Mouse (Mus musculus) MEL (cell line): ENCODE data around the gene Itprip. TPM values are rescaled to one million over a fixed set of nuclear protein-coding genes. Genes with fewer than 3 reads are reported as not detected.

Experiments used
- DNase-seq: peaks from one replicate; pipeline ENCODE4 v3.0.0; 2011; ENCODE audit warnings: low read depth, low spot score
- H3K27ac ChIP-seq: 2 replicates; pipeline ENCODE4 v1.5.1; 2012; ENCODE audit warnings: low read depth, mild to moderate bottlenecking, control low read depth, low read length, moderate library complexity; ENCODE audit not compliant: control insufficient read depth
- H3K27me3 ChIP-seq, 2 experiments: fragments of 150-350 bp in 1 of 2; sonication (generic) in 1 of 2; 2 replicates each; pipeline ENCODE4 v1.6.1; 2012; ENCODE audit warnings: low read length in 2 of 2, mild to moderate bottlenecking in 2 of 2, improper control_type of control experiment in 1 of 2, moderate library complexity in 1 of 2; ENCODE audit not compliant: insufficient read depth in 2 of 2, control insufficient read depth in 1 of 2
- H3K36me3 ChIP-seq, 2 experiments: 2 replicates each; pipeline ENCODE4 v1.6.1; 2012 to 2014; ENCODE audit warnings: low read length in 2 of 2, improper control_type of control experiment in 1 of 2, inconsistent platforms in 1 of 2, mild to moderate bottlenecking in 1 of 2; ENCODE audit not compliant: insufficient read depth in 2 of 2, control insufficient read depth in 1 of 2
- H3K4me1 ChIP-seq, 2 experiments: fragments of 150-350 bp in 1 of 2; sonication (generic) in 1 of 2; 2 replicates each; pipeline ENCODE4 v1.6.1; 2012; ENCODE audit warnings: low read length in 2 of 2, improper control_type of control experiment in 1 of 2, mild to moderate bottlenecking in 1 of 2; ENCODE audit not compliant: insufficient read depth in 2 of 2, control insufficient read depth in 1 of 2
- H3K4me3 ChIP-seq, 2 experiments: fragments of 150-350 bp in 1 of 2; sonication (generic) in 1 of 2; 2 replicates each; pipeline ENCODE4 v1.5.1; 2012; ENCODE audit warnings: low read depth in 2 of 2, low read length in 2 of 2, mild to moderate bottlenecking in 2 of 2, moderate library complexity in 2 of 2, control low read depth in 1 of 2, improper control_type of control experiment in 1 of 2; ENCODE audit not compliant: control insufficient read depth in 1 of 2, insufficient read depth in 1 of 2
- H3K79me2 ChIP-seq: 2 replicates; pipeline ENCODE4 v1.6.1; 2012; ENCODE audit warnings: mild to moderate bottlenecking, low read length, moderate library complexity; ENCODE audit not compliant: control insufficient read depth, poor library complexity, insufficient read depth
- H3K9ac ChIP-seq: 2 replicates; pipeline ENCODE4 v1.6.1; 2012; ENCODE audit warnings: low read depth, mild to moderate bottlenecking, control low read depth, low read length, moderate library complexity; ENCODE audit not compliant: control insufficient read depth, poor library complexity, severe bottlenecking
- H3K9me3 ChIP-seq: fragments of 150-350 bp; sonication (generic); replicated peaks from 2 replicates; pipeline ENCODE4 v1.6.1; 2012; ENCODE audit warnings: mild to moderate bottlenecking, low read length, improper control_type of control experiment, moderate library complexity; ENCODE audit not compliant: insufficient read depth
- CHD2 ChIP-seq: IDR thresholded peaks from 2 replicates; pipeline ENCODE4 v1.6.1; 2011; ENCODE audit warnings: low read length, improper control_type of control experiment
- CTCF ChIP-seq, 3 experiments: IDR thresholded peaks in 2 of 3; conservative IDR thresholded peaks in 1 of 3; 2 replicates each; pipeline ENCODE4 v1.5.1; 2011 to 2012; ENCODE audit warnings: low read length in 3 of 3, low read depth in 2 of 3, mild to moderate bottlenecking in 2 of 3, improper control_type of control experiment in 1 of 3, inconsistent platforms in 1 of 3, mixed read lengths in 1 of 3, moderate library complexity in 1 of 3; ENCODE audit not compliant: control insufficient read depth in 1 of 3, insufficient read depth in 1 of 3, poor library complexity in 1 of 3, severe bottlenecking in 1 of 3
- E2F4 ChIP-seq: IDR thresholded peaks from 2 replicates; pipeline ENCODE4 v1.6.1; 2011; ENCODE audit warnings: low read depth, low read length, improper control_type of control experiment, borderline replicate concordance
- ELF1 ChIP-seq: IDR thresholded peaks from 2 replicates; pipeline ENCODE4 v1.6.1; 2014; ENCODE audit warnings: low read depth, mild to moderate bottlenecking, inconsistent platforms, low read length, improper control_type of control experiment, moderate library complexity
- EP300 ChIP-seq, 2 experiments: IDR thresholded peaks; 2 replicates each; pipeline ENCODE4 v1.6.1; 2011; ENCODE audit warnings: improper control_type of control experiment in 2 of 2, low read length in 2 of 2, low read depth in 1 of 2, mild to moderate bottlenecking in 1 of 2
- ETS1 ChIP-seq: IDR thresholded peaks from 2 replicates; pipeline ENCODE4 v1.6.1; 2012; ENCODE audit warnings: low read depth, mild to moderate bottlenecking, inconsistent platforms, low read length, improper control_type of control experiment, moderate library complexity
- GABPA ChIP-seq: IDR thresholded peaks from 2 replicates; pipeline ENCODE4 v1.6.1; 2012; ENCODE audit warnings: low read depth, mild to moderate bottlenecking, inconsistent platforms, low read length, improper control_type of control experiment, moderate library complexity
- HCFC1 ChIP-seq: IDR thresholded peaks from 2 replicates; pipeline ENCODE4 v1.6.1; 2012; ENCODE audit warnings: low read depth, mild to moderate bottlenecking, inconsistent platforms, low read length, improper control_type of control experiment, moderate library complexity
- JUND ChIP-seq: IDR thresholded peaks from 2 replicates; pipeline ENCODE4 v1.6.1; 2011; ENCODE audit warnings: low read depth, mild to moderate bottlenecking, improper control_type of control experiment, low read length
- KAT2A ChIP-seq: conservative IDR thresholded peaks from 2 replicates; pipeline ENCODE4 v1.6.1; 2012; ENCODE audit warnings: low read depth, low read length, improper control_type of control experiment, inconsistent platforms
- MAFK ChIP-seq: IDR thresholded peaks from 2 replicates; pipeline ENCODE4 v1.6.1; 2011; ENCODE audit warnings: low read depth, mild to moderate bottlenecking, low read length, improper control_type of control experiment, borderline replicate concordance
- MAX ChIP-seq: IDR thresholded peaks from 2 replicates; pipeline ENCODE4 v1.6.1; 2011; ENCODE audit warnings: low read length, improper control_type of control experiment
- MAZ ChIP-seq: IDR thresholded peaks from 2 replicates; pipeline ENCODE4 v1.6.1; 2012; ENCODE audit warnings: low read depth, mild to moderate bottlenecking, inconsistent platforms, low read length, improper control_type of control experiment
- MEF2A ChIP-seq: IDR thresholded peaks from 2 replicates; pipeline ENCODE4 v1.6.1; 2014; ENCODE audit warnings: low read depth, mild to moderate bottlenecking, inconsistent platforms, low read length, improper control_type of control experiment; ENCODE audit not compliant: poor library complexity, insufficient replicate concordance, severe bottlenecking; ENCODE audit errors: extremely low read depth
- MXI1 ChIP-seq: IDR thresholded peaks from 2 replicates; pipeline ENCODE4 v1.6.1; 2011; ENCODE audit warnings: mild to moderate bottlenecking, low read depth, low read length, improper control_type of control experiment
- MYB ChIP-seq: IDR thresholded peaks from 2 replicates; pipeline ENCODE4 v1.6.1; 2011; ENCODE audit warnings: mild to moderate bottlenecking, low read depth, low read length, improper control_type of control experiment
- MYC ChIP-seq: IDR thresholded peaks from 2 replicates; pipeline ENCODE4 v1.6.1; 2011; ENCODE audit warnings: low read depth, mild to moderate bottlenecking, low read length, improper control_type of control experiment, moderate library complexity
- NELFE ChIP-seq: IDR thresholded peaks from 2 replicates; pipeline ENCODE4 v1.6.1; 2011; ENCODE audit warnings: low read depth, low read length, improper control_type of control experiment
- NRF1 ChIP-seq: IDR thresholded peaks from 2 replicates; pipeline ENCODE4 v1.6.1; 2014; ENCODE audit warnings: low read depth, mild to moderate bottlenecking, inconsistent platforms, low read length, improper control_type of control experiment, moderate library complexity; ENCODE audit not compliant: poor library complexity, insufficient read depth, severe bottlenecking
- POLR2A ChIP-seq, 2 experiments: IDR thresholded peaks; 2 replicates each; pipeline ENCODE4 v1.6.1; 2011 to 2012; ENCODE audit warnings: low read length in 2 of 2, mild to moderate bottlenecking in 2 of 2, control low read depth in 1 of 2, improper control_type of control experiment in 1 of 2, low read depth in 1 of 2, moderate library complexity in 1 of 2; ENCODE audit not compliant: control insufficient read depth in 1 of 2, insufficient read depth in 1 of 2, poor library complexity in 1 of 2
- POLR2AphosphoS2 ChIP-seq: IDR thresholded peaks from 2 replicates; pipeline ENCODE4 v1.6.1; 2011; ENCODE audit warnings: low read length, improper control_type of control experiment
- POLR2AphosphoS5 ChIP-seq: IDR thresholded peaks from 2 replicates; pipeline ENCODE4 v1.6.1; 2012; ENCODE audit warnings: low read depth, borderline replicate concordance, mild to moderate bottlenecking, inconsistent platforms, low read length, moderate library complexity, mixed read lengths
- RAD21 ChIP-seq: IDR thresholded peaks from 2 replicates; pipeline ENCODE4 v1.6.1; 2011; ENCODE audit warnings: mild to moderate bottlenecking, low read depth, low read length, improper control_type of control experiment
- SIN3A ChIP-seq: IDR thresholded peaks from 2 replicates; pipeline ENCODE4 v1.6.1; 2012; ENCODE audit warnings: low read length, improper control_type of control experiment, inconsistent platforms
- TBP ChIP-seq: IDR thresholded peaks from 2 replicates; pipeline ENCODE4 v1.8.0; 2011; ENCODE audit warnings: low read depth, low read length, improper control_type of control experiment
- TCF12 ChIP-seq: IDR thresholded peaks from 2 replicates; pipeline ENCODE4 v1.6.1; 2014; ENCODE audit warnings: low read depth, mild to moderate bottlenecking, inconsistent platforms, low read length, improper control_type of control experiment, moderate library complexity
- UBTF ChIP-seq: IDR thresholded peaks from 2 replicates; pipeline ENCODE4 v1.6.1; 2012; ENCODE audit warnings: low read depth, mild to moderate bottlenecking, inconsistent platforms, low read length, improper control_type of control experiment, moderate library complexity, borderline replicate concordance; ENCODE audit not compliant: insufficient read depth
- USF1 ChIP-seq: IDR thresholded peaks from 2 replicates; pipeline ENCODE4 v1.6.1; 2014; ENCODE audit warnings: low read depth, mild to moderate bottlenecking, inconsistent platforms, low read length, improper control_type of control experiment, moderate library complexity
- USF2 ChIP-seq, 2 experiments: IDR thresholded peaks; 2 replicates each; pipeline ENCODE4 v1.6.1; 2011 to 2012; ENCODE audit warnings: improper control_type of control experiment in 2 of 2, low read length in 2 of 2, borderline replicate concordance in 1 of 2, inconsistent platforms in 1 of 2, low read depth in 1 of 2, mild to moderate bottlenecking in 1 of 2; ENCODE audit not compliant: insufficient read depth in 1 of 2
- ZC3H11A ChIP-seq: IDR thresholded peaks from 2 replicates; pipeline ENCODE4 v1.6.1; 2012; ENCODE audit warnings: low read depth, mild to moderate bottlenecking, inconsistent platforms, low read length, improper control_type of control experiment
- ZKSCAN1 ChIP-seq: IDR thresholded peaks from 2 replicates; pipeline ENCODE4 v1.6.1; 2012; ENCODE audit warnings: low read depth, mild to moderate bottlenecking, inconsistent platforms, low read length, improper control_type of control experiment, moderate library complexity
- ZNF384 ChIP-seq: IDR thresholded peaks from 2 replicates; pipeline ENCODE4 v1.6.1; 2012; ENCODE audit warnings: low read depth, mild to moderate bottlenecking, inconsistent platforms, low read length, improper control_type of control experiment
- polyA plus RNA-seq, 2 experiments: library from polyadenylated mRNA; stranded (reverse) in 1 of 2; unstranded in 1 of 2; fragments of >175 nt in 1 of 2; fragments of >200 nt in 1 of 2; gene quantifications; 2 replicates each; pipeline versions ENCODE4 v1.2.1 to v1.2.4; 2012; ENCODE audit warnings: low replicate concordance in 2 of 2, low read depth in 1 of 2; ENCODE audit not compliant: insufficient read length in 2 of 2, insufficient read depth in 1 of 2, missing spikeins in 1 of 2
- total RNA-seq: library from RNA; depleted of rRNA; stranded (reverse); fragments of 300-350 nt; gene quantifications from 2 replicates; pipeline ENCODE4 v1.2.3, GENCODE M21; 2012; rRNA removed

Gene Itprip
- total RNA-seq (25.4 and 26.9 TPM in 2 replicates), polyA plus RNA-seq (10 to 100 TPM in 1 of 2 experiments, not detected in 1; 26.3 TPM)

DNA sequence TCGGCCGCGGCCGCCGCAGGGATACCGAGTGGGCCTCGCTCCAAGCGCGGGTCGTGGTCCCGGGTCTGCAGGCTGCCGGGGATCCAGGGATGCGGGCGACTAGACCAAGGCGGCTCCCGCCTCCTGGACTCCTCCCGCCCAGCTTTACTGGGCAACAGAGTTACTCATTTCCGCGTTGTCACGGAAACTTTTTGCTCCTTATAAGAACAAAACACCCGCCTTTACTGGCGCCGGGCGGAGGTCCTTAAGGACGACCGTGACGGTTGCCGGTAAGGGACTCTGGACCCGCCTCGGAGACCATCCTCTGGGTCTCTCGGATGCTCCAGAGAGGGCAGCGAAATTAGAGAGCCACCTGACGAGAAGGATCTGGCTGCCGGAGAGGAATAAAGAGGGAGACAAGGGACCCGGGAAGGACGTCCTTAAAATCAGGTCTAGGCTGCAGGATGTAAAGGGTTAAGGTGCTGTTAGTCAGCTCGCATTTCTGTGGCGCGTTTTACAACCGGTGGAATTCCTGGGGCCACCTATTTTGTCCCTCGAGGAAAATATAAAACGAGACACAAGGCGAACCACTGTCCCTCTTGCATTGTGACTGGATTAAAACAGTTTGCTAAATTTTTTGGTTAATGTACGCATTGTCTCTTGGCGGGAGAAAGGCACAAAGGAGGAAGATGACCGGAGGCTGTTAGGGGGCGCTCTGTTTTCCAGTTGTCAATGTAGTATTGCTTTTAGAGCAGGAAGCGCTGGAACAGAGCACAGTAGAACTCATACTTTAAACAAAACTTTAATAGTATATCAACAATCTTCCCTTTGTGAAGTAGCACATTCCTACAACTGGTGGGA is at the start of gene Itprip, which contains the start of gene Cfap43:
Itprip (minus strand) TSS at position 174 of the 840 bp plus-strand sequence.
Cfap43 (minus strand) TSS at position 162 of the 840 bp plus-strand sequence.
- Histone ChIP-seq H3K79me2 (peaks cover 32% of the 10 kb centered on the region), H3K4me3 (peak within 1 kb of the TSS; percentile 58 to 98), H3K27me3 (no peaks in the 10 kb centered on the region), H3K36me3 (peaks cover 0 to 18% of the 10 kb centered on the region in 2 experiments; a peak in 2 of 4 replicates), H3K4me1 (peaks cover 3 to 25% of the 10 kb centered on the region in 2 experiments), H3K9ac (peak within 1 kb of the TSS; percentile 97), H3K27ac (peak within 1 kb of the TSS; percentile 99), H3K9me3 (no peaks in the 10 kb centered on the region)
- DNase-seq = peak; percentile 96
- TF ChIP-seq KAT2A (no peak), ETS1 (peak; percentile 72; the same call in 1 of the 2 replicates), USF2 (IDR thresholded peaks at IDR 0.05; ENCODE audit: borderline replicate concordance in 1 of 2, insufficient read depth in 1 of 2, low read depth in 1 of 2, low read length in 2 of 2) (no peak), MYB (no peak), CHD2 (no peak), MXI1 (peak; percentile 88), CTCF (IDR thresholded peaks at IDR 0.05 in 2 of 3, conservative IDR thresholded peaks at IDR 0.05 in 1 of 3; ENCODE audit: control insufficient read depth in 1 of 3, insufficient read depth in 1 of 3, low read depth in 2 of 3, low read length in 3 of 3, poor library complexity in 1 of 3, severe bottlenecking in 1 of 3) (peak; percentile 53 to 81 (median 54)), JUND (0 out of 2 replicates have a peak, but pooled peaks have one; percentile 48), NRF1 (no peak), MAFK (no peak), TCF12 (peak; percentile 59; the same call in 1 of the 2 replicates), POLR2AphosphoS2 (no peak), ZC3H11A (no peak), ZKSCAN1 (no peak), UBTF (no peak), NELFE (peak; percentile 56), MAZ (peak; percentile 76), HCFC1 (peak; percentile 77), MYC (peak; percentile 79), POLR2AphosphoS5 (no peak; the same call in 1 of the 2 replicates), MAX (peak; percentile 61; the same call in 1 of the 2 replicates), ZNF384 (no peak), POLR2A (IDR thresholded peaks at IDR 0.05; ENCODE audit: control insufficient read depth in 1 of 2, insufficient read depth in 1 of 2, low read depth in 1 of 2, low read length in 2 of 2, poor library complexity in 1 of 2) (peak; percentile 46 to 62), MEF2A (no peak), RAD21 (no peak; the same call in 1 of the 2 replicates), USF1 (no peak), EP300 (IDR thresholded peaks at IDR 0.05; ENCODE audit: low read depth in 1 of 2, low read length in 2 of 2) (peak in 1 of 2 experiments; percentile 55; a peak in 1 of 4 replicates), E2F4 (peak; percentile 98), GABPA (no peak), TBP (peak; percentile 72; the same call in 1 of the 2 replicates), ELF1 (peak; percentile 85), SIN3A (peak; percentile 99)
